Mouse (Mus musculus): Measurements from ENCODE around the gene Snrpd3.

Gene Snrpd3

DNA sequence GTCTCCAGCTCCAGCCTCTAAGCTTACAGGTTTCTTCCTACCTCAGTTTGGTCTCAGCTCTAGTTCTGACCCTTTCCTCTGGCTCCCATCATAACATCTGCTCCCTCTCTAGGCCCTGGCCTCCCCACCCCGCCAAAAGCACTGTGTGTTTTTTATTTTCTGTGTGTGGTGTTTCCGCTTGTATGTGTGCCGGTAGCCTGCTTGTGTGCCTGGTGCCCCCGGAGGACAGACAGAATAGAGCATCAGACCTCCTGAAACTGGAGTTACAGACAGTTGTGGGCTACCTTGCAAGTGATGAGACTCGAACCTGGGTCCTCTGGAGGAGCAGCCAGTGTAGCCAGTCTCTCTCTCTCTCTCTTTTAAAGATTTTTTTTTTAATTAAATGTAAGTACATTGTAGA, 49.0 kb downstream of the Snrpd3 start:
- WGBS, result 79% methylated on average over 5 of the region's 5 CpGs

- WGBS, result 81% methylated on average over 2 of the region's 2 CpGs
Observed at GRCm38 (mm10) chr10:75566765-75567164, 49.4 kb downstream of the Snrpd3 start.

GRCm38 (mm10) chr10:75568029-75568428, 50.7 kb downstream of the Snrpd3 start:
- WGBS, result 68% methylated on average over 5 of the region's 5 CpGs

GRCm38 (mm10) chr10:75568441-75568840, 51.1 kb downstream of the Snrpd3 start:
- 37% methylated on average over 11 of the region's 11 CpGs for WGBS

DNA sequence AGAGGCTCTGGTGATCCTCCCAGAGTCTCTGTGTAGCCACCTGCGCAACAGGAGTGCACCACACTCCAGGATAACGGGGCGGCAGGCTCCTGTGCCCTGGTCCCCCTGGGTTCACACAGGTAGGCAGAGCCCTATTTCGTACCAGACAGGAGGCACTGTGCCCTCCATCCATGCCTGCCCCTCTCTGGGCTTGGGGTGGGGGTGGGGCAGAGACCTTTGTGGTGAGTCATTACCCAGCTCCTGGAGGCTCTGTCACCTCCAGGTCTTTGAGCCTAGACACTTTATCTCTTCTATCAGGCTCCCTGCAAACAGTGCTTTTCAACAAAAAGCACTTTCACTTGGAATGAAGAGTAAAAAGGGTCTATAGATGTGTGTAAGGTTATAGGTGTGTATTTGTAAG, 51.5 kb downstream of the Snrpd3 start:
- WGBS, result 67% methylated on average over 4 of the region's 4 CpGs

DNA sequence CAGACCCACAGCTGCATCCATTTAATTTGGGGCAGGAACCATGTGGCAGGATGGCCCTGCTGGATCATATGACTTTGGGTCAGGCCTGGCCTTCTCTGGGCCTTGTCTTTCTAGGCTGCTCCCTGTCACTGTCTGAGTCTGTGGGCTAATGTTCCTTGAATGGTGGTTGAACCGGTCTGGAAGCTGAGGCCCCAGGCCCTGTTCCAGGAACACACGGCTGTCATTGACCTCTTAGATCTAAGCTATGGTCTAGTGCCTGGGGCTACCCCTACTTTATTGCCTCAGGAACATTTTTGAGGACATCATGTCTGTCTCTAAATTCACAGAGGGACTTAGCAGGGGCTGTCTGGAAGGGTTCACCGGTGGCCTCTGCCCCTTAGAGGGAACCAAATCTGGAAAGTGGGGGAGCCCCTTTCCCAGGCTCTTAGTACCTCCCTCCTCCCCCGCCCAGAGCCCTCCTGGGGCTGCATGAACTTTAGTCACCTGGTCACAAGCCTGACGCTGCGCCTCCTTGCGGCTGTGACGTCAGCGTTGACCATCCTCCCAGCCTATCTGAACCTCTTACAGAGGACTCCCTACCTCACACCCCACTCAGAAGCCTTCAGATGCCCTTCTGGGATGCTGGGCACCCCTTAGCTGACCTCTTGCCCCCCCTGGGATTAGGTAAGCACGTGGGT, 53.8 kb downstream of the Snrpd3 start:
- 64% methylated on average over 10 of the region's 10 CpGs for WGBS

DNA sequence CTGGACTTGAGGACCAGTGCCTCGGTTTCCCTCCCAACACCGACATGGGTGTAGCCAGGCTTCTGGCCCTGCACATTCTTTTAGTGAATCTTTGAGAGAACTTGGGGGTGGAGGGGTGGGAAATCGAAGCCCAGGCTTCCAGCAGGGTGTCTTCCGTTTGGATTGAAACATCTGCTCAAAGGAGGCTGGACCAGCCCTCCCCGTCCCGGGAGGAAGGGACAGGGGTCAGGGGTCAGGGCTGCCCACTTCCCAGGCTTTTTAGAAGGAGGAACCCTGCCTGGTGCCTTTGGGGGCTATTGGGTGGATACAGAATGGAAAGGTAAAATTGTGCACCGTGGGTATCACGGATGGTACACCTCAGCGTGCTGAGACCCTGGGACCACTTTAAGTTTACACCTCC, 54.6 kb downstream of the Snrpd3 start:
- 46% methylated on average over 9 of the region's 9 CpGs for WGBS

DNA sequence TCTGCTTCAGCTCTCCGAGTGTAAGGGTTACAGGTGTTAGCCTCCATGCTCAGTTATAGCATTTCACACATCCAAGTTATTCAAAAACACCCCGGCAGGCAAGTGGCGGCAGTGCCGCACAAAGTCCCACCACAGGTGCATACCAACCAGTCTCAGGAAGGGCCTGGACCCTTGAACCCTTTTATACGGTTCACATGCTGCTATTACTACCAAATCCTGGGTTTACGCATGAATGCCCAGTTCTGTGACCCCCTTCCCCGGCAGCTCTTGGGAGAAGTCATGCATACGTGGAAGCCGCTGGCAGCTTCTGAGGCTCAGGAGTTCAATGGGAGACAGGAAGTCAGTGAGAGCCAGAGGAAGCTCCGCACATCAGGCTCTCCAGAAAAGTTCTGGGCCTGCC, 55.8 kb downstream of the Snrpd3 start:
- 76% methylated on average over 10 of the region's 10 CpGs for WGBS

GRCm38 (mm10) chr10:75573965-75574364, 56.6 kb downstream of the Snrpd3 start:
- WGBS, result 94% methylated on average over 9 of the region's 9 CpGs

DNA sequence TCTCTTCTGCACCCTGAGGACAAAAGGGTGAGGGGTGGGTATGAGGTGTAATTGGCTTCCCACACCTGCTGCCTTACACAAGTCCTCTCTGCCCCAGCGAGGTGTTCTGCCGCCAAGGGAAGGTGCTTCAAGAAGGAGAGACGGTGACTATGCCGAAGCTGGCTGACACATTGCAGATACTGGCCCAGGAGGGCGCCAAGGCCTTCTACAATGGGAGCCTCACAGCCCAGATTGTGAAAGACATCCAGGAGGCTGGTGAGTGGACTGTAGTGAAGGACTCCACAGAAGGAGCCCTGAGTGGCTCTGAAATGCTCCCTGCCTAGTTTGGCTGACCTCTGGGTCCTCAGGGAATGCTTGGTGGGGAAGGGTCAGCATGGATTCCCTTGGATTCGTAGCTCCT, 61.8 kb downstream of the Snrpd3 start:
- WGBS, result 90% methylated on average over 6 of the region's 6 CpGs

- WGBS, result 17% methylated on average over 20 of the region's 20 CpGs
Observed at GRCm38 (mm10) chr10:75585876-75586552, 68.7 kb downstream of the Snrpd3 start.

- WGBS, result 61% methylated on average over 1 of the region's 1 CpGs
Observed at GRCm38 (mm10) chr10:75586553-75586879, 69.2 kb downstream of the Snrpd3 start.

All from cerebral cortex, adult 2 months (tissue).